Mouse (Mus musculus) lung, postnatal 0 days (tissue): ENCODE results near the gene Pde10a.

ENCODE experiments used
- CTCF ChIP-seq: IDR thresholded peaks from 2 replicates; pipeline ENCODE4 v1.5.1; 2016; ENCODE audit warnings: antibody characterized with exemption, mild to moderate bottlenecking
- EP300 ChIP-seq: IDR thresholded peaks from 2 replicates; pipeline ENCODE4 v1.6.1; 2016; ENCODE audit warnings: antibody characterized with exemption, mild to moderate bottlenecking, control low read depth

DNA sequence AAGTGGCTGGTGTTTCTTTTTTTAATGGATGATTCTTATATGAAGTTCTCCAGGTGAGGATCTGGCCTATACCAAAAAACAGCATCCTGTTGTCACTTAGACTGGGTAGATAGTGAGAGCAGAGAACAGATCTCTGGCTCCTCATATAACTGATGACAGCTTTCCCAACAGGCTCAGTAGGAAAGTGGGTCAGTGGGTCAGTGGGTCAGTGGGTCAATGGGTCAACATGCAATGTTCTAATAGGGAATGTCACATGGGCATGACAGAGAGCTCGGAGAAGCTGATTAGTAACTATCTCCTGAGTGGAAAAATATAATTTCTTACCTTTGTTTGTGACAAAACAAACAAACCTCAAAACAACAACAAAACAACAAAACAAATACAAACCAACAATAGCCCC is 470.2 kb downstream of the Pde10a start:
- TF ChIP-seq CTCF (no peak), EP300 (no peak)
